Mouse (Mus musculus) lung, postnatal 0 days (tissue): ENCODE results near the gene Ccdc13.

ENCODE experiments used
- CTCF ChIP-seq: IDR thresholded peaks from 2 replicates; pipeline ENCODE4 v1.5.1; 2016; ENCODE audit warnings: antibody characterized with exemption, mild to moderate bottlenecking
- EP300 ChIP-seq: IDR thresholded peaks from 2 replicates; pipeline ENCODE4 v1.6.1; 2016; ENCODE audit warnings: antibody characterized with exemption, mild to moderate bottlenecking, control low read depth

GRCm38 (mm10) chr9:121794972-121795539, 44.2 kb downstream of the Ccdc13 start:
- TF ChIP-seq EP300 (no peak), CTCF (no peak)
